Mouse (Mus musculus) c-Kit-positive CD71-positive TER-119-negative erythroid progenitor cells, embryonic 14.5 days (primary cell): ENCODE results near the gene Jsrp1.

Source experiments
- DNase-seq: peaks from one replicate; pipeline ENCODE4 v3.0.0-alpha.2; 2013; ENCODE audit warnings: low read depth

The Jsrp1 gene

DNA sequence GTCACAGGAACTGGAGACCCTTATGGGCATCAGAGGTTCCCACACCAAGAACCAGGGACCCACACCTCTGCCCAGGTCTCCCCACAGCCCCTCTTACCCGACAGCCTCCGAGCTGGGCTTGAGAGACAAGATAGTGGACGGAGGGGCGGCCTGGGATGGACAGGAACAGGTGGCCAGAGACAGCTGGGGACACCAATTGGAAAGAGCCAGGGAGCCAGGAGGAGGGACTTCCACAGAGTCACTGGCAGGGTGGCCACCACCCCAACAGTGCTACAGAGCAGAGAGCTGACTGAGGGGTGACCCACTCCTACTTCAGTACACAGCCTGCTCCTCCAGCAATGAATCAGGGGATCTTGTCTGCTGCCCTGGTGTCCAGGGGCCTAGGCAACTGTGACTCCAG lies at the start of gene Jsrp1:
Jsrp1 (minus strand) TSS at position 133 of the 400 bp plus-strand sequence.
- DNase-seq: no peak

DNA sequence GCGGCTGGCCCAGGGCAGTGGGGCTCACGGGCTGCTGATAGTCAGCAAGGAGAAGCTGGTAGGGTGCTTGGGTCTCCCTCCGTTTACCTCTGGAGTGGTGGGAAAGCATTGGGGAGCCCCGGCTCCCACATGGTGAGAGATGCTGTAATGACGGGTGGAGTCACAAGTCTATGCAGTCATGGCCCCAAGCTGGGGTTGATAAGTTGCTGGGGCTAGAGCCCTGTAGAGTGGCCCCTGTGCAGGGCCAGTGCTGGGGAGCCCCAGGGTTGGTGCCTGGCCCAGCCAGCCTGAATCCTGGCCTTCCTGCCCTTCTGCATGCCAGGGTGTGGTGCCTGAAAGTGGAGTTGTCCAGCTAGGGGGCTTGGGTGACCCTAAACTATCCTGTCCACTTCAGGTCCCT lies 49.0 kb upstream of the Jsrp1 start:
- no peak for DNase-seq

GRCm38 (mm10) chr10:80858350-80858935 lies 45.1 kb upstream of the Jsrp1 start:
- peak; percentile 90 for DNase-seq

DNA sequence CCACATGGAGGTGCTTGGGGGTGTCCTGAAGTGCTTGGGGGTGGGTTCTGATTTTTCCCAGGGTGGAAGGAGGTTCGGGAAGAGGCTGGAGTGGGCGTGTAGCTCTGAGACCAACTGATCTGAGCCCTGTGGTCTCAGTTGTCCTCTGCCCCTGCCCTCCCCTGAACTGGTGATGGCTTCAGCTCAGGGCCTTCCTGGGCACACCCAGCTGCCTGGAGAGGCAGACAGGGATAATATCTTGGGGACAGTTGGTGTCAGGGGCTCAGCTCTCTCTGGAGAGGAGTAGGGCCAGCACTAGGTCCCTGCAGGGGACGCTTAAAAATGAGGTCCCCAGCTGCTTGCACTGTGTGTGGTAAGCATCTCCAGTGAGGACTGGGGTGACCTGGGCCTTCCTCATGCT lies 44.5 kb upstream of the Jsrp1 start:
- DNase-seq: no peak

- DNase-seq: no peak
Observed at GRCm38 (mm10) chr10:80857386-80857785, 44.1 kb upstream of the Jsrp1 start.

DNA sequence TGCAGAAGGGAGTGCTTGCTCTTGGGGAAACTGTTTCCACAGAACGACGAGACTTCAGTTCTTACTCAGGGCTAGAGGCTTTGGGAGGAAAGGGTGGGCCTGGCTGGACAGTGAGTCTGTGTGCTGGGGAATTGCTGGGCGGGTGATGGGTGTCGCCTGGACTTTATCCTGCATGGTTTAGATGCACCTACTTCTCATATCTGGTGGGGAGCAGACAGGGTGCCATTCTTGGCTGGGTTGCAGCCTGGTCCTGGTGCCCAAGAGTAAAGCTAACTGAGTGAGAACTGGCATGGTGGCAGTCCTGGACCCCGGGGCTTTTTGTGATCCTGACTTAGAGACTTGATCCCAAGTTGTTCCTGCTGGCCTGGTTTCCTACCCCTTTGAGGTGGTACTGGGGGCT lies 43.6 kb upstream of the Jsrp1 start:
- no peak for DNase-seq

DNA sequence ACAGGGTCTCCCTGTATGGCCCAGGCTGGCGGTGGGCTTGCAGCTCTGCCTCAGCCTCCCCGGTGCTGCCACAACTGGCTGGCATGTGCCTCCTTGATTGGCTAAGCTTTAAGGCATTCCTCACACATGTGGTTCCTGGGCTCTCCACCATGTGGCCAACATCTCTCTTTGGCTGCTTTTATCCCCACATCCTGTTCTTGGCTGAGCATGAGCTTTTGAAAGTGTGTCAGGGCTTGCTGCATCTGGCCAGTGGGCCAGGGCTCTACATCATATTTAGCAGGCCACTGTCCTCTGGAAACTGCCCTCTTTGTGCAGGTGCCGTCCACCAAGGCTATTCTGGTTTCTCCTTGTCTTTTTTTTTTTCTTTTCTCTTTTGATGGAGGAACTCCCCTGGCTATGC lies 43.0 kb upstream of the Jsrp1 start:
- no peak for DNase-seq

GRCm38 (mm10) chr10:80855749-80856073 lies 42.4 kb upstream of the Jsrp1 start:
- DNase-seq: no peak

- peak; percentile 91 for DNase-seq
Observed at GRCm38 (mm10) chr10:80854913-80855748, 41.8 kb upstream of the Jsrp1 start, which contains the start of the genes Lsm7 and Sppl2b. TSS of gene Lsm7 (minus strand) at chr10:80855209. TSS of gene Sppl2b (plus strand) at chr10:80855275.

- peak; percentile 82 for DNase-seq
Observed at GRCm38 (mm10) chr10:80848571-80848970, 35.3 kb upstream of the Jsrp1 start.

GRCm38 (mm10) chr10:80845732-80846131 lies 32.4 kb upstream of the Jsrp1 start:
- DNase-seq: no peak

DNA sequence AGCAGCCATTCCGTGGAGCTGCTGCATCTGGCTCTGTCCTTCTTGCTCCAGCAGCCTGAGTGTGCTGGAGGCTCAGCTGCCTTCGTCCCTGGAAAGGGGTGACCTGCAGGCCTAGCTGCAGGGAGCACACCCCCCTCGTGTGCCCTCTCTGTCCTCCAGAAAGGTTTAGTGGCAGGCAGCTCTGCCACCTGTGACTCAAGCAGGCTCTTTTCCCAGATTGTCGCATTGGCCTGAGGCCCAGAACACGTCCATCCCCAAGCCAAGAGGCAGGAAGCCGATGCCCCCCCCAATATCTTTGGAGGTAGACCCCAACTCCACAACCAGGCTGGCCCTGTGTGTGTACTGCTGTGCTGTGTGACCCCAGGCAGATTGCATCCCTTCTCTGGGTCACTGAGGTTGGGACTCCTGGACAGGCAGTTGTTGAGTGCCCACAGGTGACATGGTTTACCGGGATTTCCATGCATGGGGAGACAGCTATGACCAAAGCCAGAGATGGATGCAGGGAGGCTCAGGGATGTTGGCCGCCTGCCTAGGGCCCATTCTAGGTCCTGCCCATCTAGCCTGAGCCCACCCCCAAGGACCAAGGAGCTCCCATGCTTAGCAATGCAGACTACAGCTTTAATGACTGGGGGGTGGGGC lies 31.9 kb upstream of the Jsrp1 start:
- DNase-seq: no peak

DNA sequence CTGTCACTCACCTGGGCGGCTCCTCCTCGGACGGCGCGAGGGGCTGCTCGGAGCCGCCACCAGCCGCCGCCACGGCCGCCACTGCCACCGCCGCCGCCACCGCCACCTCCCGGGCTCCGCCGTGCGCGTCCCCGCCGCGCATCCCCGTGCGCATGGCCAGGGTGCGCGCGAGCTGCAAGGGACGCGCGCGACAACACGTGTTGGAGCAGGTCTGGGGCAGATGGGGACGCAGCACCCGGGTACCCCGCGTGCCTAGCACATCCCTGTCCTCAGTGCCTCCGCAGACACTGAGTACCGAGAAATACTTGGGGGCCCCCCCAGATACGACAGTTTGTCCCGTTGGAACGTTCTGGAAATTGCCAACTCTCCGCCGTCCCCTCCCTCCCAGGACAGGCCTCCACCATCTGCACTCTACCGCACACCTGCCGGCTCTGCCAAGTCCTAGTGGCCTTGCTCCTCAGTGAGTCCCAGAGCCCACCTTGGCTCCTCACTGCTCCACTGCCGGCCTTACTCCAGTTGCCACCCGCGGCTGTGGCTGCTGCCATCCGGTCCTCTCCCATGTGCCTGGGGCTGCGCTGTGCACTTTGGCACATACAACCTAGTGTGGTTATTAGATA lies 30.7 kb upstream of the Jsrp1 start, which contains the start of gene Lingo3:
Lingo3 (minus strand) TSS at position 109 of the 617 bp plus-strand sequence.
- DNase-seq: no peak

- DNase-seq: no peak
Observed at GRCm38 (mm10) chr10:80843087-80843930, 30.0 kb upstream of the Jsrp1 start.

GRCm38 (mm10) chr10:80842334-80842733 lies 29.0 kb upstream of the Jsrp1 start:
- DNase-seq: no peak

GRCm38 (mm10) chr10:80841685-80842084 lies 28.4 kb upstream of the Jsrp1 start:
- DNase-seq: no peak

- no peak for DNase-seq
Observed at GRCm38 (mm10) chr10:80839848-80840247, 26.6 kb upstream of the Jsrp1 start.

- DNase-seq: no peak
Observed at GRCm38 (mm10) chr10:80838346-80838912, 25.1 kb upstream of the Jsrp1 start.

DNA sequence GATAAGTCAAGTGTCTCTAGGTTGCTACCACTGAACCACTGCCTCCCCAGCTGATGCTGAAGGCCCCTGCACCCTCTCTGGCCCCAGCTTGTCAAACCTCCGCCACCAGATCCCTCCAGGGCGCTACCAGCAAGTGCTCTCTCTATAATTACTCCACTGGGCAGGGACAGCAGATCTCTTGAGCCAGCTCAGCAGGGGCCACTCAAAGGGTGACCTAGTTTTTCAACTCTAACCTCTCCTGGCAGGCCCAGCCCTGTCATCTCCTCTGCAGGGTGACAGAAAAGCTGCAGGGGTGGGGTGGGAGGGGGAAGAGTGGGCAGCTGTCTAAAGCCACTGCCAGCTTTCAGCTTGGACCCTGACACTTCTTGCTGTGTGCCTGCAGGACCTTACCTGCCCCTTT lies 24.5 kb upstream of the Jsrp1 start:
- no peak for DNase-seq

GRCm38 (mm10) chr10:80836949-80837379 lies 23.7 kb upstream of the Jsrp1 start:
- no peak for DNase-seq

DNA sequence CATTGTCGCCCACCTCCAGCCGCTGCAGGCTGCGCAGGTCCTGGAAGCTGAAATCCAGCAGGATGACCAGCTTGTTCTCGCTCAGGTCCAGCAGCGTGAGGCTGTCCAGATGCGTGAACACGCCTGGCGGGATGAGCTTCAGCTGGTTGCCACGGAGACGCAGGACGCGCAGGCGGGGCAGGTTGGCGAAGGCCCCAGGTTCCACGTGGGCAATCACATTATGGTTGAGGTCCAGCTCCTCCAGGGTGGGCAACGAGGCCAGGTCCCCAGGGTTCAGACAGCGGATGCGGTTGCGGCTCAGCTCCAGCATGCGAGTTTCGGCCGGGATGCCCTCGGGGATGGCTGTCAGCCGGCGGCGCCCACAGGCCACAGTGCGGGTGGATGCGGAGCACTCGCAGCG lies 22.3 kb upstream of the Jsrp1 start:
- no peak for DNase-seq
